In the genomic region with DNA sequence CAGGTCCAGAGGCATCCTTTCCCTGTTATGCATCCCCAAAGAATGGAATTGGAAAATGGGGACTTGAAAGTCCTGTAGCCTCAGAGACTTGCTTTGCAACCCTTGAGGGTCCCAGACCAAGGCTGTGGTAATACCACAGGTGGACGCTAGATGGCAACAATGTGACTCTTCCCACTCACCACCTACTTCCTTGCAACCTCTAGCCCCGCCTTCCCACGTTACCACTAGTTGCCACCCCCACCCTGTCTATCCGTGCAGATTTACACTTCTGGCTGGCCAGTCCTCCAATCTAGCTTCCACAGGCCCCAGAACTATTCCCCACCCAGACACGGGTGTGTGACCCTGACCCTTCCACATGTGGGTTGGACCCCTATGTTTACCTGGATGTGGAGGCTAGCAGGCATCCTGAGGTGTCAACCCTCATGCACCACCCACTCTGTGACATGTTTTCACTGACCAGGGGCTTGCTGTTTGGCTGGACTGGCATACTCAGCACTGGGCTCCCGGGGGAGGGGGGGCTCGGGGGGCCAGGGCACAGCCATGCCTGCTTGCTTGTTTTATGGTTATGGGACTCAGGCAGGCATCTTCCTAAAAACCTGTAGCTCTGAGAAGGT, we compare ENCODE assay signal across 8 mouse cellular contexts. TPM values are rescaled to one million over a fixed set of nuclear protein-coding genes. Genes with fewer than 3 reads are reported as not detected.
DNase-seq lines count a peak whose midpoint lies in the region; TF ChIP-seq lines count a peak whose summit lies in the region.

No protein-coding gene starts in this region.

- peak; percentile 90 for TF ChIP-seq CTCF in brain, embryonic 14.5 days (IDR thresholded peaks at IDR 0.05; ENCODE audit: borderline replicate concordance, extremely low read depth, insufficient read depth, insufficient read length)
- TF ChIP-seq CTCF in layer of hippocampus, adult 2 months (conservative IDR thresholded peaks at IDR 0.05) = peak; percentile 90

- no peak for TF ChIP-seq POLR2A in brain, embryonic 14.5 days (IDR thresholded peaks at IDR 0.05; ENCODE audit: borderline replicate concordance, extremely low read depth, insufficient read depth, insufficient read length, poor library complexity, severe bottlenecking)

- peak; percentile 49 to 55 for DNase-seq in adrenal gland, adult 18-20 months (ENCODE audit: low spot score in 2 of 2)
- no peak for DNase-seq in adrenal gland, adult 8-10 months
- DNase-seq in brain, embryonic 14.5 days (ENCODE audit: low read depth) = peak; percentile 82
- DNase-seq in fibroblast of lung, adult 2 months (ENCODE audit: low read depth) = peak; percentile 31
- peak; percentile 71 for DNase-seq in heart, postnatal 4 days
- DNase-seq in layer of hippocampus, adult 2 months (ENCODE audit: low spot score in 2 of 2) = peak in 1 of 2 experiments; percentile 72
- peak; percentile 82 for DNase-seq in lung, postnatal 36 days
- DNase-seq in right cerebral cortex, postnatal 14 days = peak; percentile 67

- no peak overlapping the region for H3K27ac ChIP-seq in layer of hippocampus, adult 2 months

- no peak overlapping the region for H3K4me3 ChIP-seq in layer of hippocampus, adult 2 months

RNA-seq across cellular contexts. Expression of gene Slc29a4, which starts 31.3 kb away (rescaled TPM):
- total RNA-seq in adrenal gland, adult 18-20 months (2021) = 10 to 100 TPM; 22.9 to 25.0 TPM
- total RNA-seq in adrenal gland, adult 8-10 months (2022) = 10 to 100 TPM; 19.9 to 51.4 (median 32.9) TPM
- 109 and 122 TPM in 2 replicates for polyA plus RNA-seq in brain, embryonic 14.5 days (2012; rRNA removed)
- total RNA-seq in heart, postnatal 4 days (2021) = 1 to 10 TPM in 1 of 2 experiments, under 1 TPM in 1; 0.92 to 1.8 TPM
- 10 to 100 TPM; 54.0 to 57.7 TPM for total RNA-seq in layer of hippocampus, adult 2 months (2021)

Comparison
In these comparisons a context has a peak if more than half of its experiments do, and no peak if none do; other contexts are left out.
1. RNA of gene Slc29a4, which starts 31.3 kb away (total RNA-seq): 54.0 to 57.7 TPM in layer of hippocampus, adult 2 months, 19.9 to 51.4 TPM in adrenal gland, adult 8-10 months and 22.9 to 25.0 TPM in adrenal gland, adult 18-20 months; 0.92 to 1.8 TPM in heart, postnatal 4 days; every median in the first group is over 4 times any median in the second.